Mouse (Mus musculus) lung, postnatal 4 days (tissue): Measurements from ENCODE around the gene Parp9.
"Not testable (repeated sequence)": the region's sequence is repeated elsewhere in the genome, so short reads cannot be mapped to it uniquely, and the experiment has no call there.

Experiments used
- DNase-seq, 2 experiments: peaks; one replicate each; pipeline ENCODE4 v3.0.0; 2021

Gene Parp9

DNA sequence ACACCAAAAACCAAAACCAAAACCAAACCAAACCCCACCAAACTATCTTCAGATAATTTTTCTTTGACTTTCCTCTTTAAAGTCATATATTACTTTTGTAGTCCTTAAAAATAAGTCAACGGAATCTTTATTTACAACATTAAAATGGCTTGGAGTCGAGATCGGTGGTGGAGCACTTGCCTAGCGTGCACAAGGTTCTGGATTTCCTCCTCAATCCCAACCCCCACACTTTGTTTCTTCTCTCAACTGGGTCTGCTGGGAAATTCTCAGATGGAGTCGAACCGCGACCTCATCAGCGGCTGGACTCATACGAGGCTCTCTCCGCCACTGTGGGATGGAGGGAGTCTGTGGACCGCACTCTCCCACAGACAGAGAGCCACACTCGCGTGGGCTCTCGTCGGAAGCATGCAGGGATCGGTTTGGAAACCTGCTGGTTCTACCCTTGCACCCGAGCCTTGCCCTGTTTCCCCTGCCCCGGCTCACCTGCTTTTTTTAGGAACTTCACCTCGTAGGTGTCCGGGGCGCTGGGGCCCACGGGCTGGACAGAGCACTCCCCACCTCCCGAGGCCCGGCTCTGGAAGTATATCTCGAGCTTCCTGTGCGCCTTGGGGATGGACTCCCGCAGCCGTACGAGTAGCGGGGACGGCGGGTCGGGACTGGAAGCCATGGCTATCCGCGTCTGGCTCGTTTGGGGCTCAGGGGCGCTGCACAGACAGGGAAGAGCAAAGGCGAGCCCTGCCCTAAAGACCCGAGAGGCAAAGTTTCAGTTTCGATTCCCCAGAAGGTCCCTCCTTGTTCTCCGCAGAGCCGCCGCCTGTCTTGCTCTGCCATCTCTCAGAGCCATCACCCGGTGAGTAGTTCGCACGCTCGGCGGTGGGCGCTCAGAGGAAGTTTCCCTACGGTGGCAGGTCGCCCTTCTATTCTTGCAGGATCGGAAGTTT lies at the start of gene Parp9, which contains the start of gene Dtx3l:
TSS of gene Parp9 (plus strand) at position 260 of the 941 bp plus-strand sequence.
TSS of gene Dtx3l (minus strand) at position 941 of the 941 bp plus-strand sequence.
- peak; percentile 70 to 74 for DNase-seq

DNA sequence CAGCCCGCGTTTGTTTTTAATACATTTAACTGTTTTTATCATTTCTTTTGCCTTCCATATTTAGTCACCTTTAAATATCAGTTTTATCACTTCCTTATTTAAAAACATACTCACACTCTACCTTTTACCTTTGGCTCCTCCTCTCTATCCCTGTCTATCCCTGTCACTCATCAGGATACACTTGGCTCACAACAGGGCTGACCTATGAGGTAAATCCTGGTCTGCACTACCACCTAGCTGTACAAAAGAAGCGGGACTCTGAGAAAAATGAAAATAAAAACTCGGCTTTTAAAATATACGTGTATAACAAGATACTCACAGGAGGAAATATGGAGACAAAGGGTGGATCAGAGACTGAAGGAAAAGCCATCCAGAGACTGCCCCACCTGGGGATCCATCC lies 49.4 kb upstream of the Parp9 start:
- DNase-seq = no peak

DNA sequence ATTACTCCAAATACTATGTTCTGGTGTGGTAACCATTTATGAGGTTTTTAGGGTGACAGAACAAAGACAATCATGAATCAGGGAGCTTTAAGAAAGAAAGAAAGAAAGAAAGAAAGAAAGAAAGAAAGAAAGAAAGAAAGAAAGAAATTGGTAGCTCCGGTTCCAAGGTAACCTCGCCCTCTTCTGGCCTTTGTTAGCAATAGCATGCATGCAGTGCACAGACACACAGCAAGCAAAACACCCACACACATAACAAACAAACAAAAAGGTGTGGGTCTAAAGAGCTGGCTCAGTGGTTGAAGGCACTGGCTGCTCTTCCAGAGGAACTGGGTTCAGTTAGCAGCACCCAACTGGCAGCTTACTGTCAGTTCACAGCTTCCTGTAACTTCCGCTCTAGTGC lies 47.6 kb upstream of the Parp9 start:
- no peak for DNase-seq

DNA sequence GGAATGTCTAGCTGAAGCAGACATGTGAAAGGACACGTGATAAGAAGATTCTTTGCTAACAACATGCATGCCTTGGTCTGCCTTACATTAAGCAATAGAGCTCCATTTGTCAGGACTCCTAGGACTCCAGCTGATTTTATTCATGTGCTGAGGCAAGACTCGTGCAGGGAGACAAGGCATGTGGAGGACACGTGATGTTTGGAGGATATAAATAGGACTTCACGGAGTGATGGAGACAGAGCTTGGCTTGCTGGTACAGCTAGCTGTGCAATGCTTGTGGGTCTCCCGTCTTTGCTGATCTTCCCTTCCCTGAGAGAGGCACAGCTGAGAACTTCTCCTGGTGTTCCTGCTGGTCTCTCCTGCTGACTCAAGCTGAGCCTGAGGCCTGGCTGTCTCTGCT lies 46.7 kb upstream of the Parp9 start:
- not testable (repeated sequence) for DNase-seq

DNA sequence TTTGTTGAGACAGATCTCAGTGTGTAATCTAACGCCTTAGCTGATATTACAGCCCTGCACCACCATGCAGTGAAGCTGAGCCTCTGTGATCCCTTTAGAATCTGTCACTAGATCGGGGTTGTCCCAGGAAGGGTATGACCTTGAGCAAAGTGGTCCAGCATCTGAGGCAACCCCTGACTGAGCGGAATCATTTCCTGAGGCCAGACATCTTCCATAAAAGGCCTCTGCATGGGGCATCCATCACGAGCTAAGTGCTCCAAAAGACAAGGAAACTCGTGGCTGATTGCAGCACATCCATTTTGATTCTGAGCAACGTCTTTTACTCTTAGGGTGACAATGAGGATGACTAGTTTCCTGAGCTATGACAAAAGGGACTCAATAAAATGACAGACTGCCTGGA lies 43.3 kb upstream of the Parp9 start:
- no peak for DNase-seq

DNA sequence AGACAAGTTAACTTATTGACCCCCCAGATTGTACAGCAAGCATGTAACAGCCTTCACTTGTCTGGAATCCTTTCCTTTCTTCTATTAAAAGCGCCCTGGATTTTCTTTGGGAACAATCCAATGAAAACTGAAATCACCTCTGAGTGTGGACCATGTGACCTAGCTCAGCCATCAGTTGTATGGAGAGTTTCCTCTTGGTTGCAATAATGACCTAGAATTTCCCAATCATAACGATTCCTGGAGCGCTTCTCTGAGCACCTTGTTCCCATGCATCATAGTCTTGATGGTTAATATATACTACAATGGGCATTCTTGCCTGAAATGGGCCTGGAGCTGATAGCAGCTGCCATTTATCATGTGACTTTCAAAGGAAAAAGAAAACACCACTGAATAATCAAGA lies 37.7 kb upstream of the Parp9 start:
- DNase-seq = no peak

DNA sequence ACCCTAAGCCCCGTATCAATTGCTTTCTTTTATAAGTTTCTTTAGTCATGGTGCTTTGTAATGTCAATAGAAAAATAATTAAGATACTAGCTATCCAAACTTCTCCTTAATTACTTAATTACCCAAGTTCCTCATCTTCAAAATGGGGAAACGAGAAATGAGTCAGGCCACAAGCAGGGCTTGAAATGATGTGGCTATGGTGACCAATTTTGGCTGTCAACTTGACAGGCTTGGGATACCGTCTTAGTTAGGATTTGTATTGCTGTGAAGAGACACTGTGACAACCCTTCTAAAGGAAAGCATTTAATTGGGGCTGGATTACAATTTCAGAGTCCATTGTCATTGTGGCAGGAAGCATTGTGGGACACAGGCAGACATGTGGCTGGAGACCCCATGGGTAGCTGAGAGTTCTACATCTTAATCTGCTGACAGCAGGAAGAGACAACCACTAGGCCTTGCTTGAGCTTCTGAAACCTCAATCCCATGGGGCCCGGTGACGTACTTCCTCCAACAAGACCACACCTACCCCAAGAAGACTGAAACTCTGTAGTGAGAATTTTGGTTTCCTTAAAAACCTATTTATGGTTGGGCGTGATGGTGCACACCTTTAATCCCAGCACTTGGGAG lies 35.1 kb upstream of the Parp9 start:
- DNase-seq = no peak

DNA sequence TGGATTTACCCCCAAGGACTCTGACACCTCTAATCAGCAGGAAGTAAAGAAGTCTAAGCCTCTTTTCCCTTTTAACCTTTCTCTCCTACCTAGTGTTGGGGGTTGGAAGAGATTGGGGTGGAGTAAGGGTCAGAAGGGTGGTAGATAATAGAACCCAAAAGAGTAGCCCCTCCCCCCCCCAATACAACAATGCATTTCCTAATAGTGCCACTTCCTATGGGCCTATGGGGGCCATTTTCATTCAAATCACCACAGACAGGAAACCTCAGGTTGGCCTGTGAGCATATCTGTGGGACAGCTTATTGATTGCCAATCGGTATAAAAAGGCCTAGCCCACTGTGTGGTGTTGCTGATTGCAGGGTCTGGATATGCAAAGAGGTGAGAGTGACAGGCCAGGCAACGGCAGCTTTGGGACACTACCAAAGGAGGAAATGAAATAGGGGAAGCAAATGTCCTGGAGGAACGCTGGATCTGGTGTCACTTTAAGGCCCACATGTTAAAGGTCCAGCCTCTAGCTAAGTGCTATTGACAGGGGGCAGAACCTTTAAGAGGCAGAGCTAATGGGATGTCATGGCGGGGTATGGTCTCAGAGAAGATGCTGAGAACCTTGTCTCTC lies 34.0 kb upstream of the Parp9 start:
- DNase-seq = no peak

DNA sequence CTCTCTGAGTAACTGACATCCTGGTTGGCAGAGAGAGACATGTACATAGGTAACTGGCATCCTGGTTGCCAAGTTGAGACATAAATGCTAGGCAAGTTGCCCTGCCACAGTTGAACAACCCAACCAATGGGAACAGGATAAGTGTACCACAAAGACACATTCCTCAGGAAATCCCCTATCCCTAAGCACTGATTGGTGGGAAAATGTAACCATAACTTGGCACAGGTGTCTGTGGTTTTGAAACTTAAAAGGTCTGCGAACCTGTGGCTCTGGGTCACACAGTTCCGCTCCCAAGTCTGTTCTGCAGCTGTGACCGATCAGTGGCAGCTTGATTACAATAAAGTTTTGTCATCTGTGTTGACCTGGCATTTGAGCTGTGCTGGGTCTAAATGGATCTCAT lies 32.9 kb upstream of the Parp9 start:
- no peak for DNase-seq

DNA sequence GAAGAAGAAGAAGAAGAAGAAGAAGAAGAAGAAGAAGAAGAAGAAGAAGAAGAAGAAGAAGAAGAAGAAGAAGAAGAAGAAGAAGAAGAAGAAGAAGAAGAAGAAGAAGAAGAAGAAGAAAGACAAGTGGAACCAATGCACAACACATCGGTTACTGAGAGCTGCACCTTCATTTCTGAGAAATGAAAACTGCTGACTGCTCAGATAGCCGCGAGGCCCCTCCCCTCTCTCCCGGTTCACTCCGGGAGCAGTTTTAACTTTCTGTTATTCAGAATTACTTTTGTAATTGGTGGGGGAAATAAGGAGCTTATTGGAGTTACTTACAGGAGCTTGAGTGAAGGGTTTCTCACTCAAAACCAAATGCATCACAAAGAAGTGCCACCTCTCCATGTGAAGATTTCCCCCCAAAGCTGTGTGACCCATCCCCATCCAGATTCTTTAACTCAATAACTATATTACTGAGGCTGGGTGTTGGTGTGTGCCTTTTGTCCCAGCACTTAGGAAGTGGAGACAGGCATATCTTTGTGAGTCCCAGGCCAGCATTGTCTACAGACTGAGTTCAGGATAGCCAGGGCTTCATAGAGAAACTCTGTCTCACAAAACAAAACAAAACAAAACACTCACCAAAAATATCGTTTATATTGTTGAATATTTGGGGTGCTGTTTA lies 32.3 kb upstream of the Parp9 start:
- DNase-seq = no peak

DNA sequence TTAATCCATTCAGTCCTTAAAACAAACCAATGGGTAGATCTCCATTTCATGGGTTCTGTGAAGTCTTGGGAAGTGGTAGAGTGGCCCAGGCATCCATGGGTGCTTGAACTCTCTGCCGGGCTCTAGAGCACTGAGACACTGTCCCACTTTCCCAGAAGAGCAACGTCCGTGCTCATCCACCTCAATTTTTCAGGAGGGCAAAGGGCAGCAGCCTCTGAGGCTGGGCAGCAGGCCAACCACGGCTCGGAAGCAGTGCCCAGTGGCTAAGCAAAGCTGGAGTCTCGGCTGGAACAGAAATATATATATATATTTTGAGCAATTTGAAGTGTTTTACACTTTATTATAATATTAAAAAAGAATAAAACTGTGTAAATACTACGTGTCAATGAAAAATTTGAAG lies 31.4 kb upstream of the Parp9 start:
- no peak for DNase-seq

DNA sequence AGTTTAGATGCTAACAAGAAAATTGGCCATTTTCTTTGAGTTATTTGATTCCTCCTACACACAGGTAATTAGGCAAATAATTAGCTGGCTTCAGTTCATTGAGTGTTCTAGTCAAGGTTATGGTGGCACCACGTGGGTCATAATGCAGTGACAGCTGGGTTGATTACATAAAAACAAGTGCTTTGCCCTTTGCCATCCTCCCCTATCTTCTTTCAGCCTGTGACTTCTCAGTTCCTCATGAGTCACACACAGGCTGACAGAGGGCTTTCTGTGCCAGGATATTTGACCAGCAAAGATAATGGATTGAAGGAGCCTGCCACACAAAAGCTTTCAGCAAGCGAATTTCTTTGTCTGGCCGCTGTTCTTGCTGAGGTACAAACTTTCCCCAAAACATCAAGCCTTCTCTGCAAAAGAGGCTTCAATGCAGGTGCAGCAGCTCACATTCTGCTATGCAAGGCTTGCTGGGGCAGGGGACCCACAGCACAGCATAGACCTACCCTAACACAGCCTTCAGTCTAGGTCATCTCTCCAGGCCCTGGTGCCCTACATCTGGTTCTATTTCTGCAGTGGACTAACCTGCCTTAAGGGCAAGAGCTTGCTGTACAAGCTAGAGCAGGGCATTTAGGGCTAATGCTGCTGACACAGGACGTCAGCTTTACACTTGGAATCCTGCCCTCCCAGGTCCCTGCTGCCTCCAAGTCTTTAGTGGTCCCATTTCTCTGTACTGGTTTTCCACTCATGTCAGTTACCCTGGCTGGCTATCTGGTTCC lies 30.7 kb upstream of the Parp9 start:
- DNase-seq = no peak

DNA sequence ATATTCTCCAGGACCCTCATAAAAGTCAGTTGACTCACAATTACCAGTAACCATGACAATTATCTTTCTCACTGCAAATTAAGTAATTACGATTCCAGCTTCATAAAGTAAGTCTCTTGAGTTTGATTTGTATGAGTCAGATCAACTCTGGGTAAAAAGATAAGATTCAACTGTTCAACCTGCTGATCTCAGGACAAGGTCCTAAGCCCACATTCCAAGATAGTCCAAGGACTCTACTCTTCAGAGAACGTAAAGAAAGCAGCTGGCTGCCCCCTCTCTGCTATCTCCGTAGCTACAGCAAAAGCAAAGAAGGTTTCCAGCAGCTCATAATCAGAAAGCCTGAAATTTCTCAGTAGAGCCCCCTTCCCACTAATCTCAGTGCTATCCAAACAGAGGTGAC lies 26.8 kb upstream of the Parp9 start:
- DNase-seq = no peak

DNA sequence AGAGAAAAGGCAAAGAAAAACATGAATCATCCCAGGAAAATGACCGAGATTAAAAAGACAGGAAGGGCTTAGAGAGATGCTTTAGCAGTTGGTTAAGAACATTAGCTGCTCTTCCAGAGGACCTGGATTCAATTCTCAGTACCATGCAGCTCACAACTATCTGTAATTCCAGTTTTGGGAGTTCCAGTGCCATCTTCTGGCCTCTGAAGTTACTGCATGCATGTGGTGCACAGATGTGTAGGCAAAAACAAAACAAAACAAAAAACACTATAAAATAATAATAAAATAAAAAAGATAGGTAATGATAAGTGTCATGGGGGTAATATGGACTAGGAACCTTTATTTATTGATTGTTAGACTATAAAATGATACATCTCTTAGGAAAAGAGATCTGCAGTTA lies 24.7 kb upstream of the Parp9 start:
- DNase-seq = no peak

DNA sequence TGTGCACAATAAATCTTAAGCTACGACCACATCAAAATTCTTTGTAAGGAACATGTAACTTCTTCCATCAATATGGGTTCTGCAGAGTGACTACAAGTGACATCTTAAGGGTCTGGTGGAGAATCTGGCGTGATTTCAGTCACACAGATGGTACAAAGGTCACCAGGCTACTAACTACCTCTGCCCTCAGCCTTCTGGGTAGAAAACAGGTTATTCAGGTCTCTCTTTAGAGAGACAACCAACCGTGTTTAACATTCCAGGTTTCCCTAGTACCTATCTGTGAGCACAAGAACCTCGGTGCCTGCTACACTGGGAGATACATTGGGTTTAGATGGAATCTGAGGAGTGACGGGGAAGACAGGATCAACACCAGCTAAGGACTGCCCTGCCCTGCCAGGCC lies 24.0 kb upstream of the Parp9 start:
- DNase-seq = no peak

DNA sequence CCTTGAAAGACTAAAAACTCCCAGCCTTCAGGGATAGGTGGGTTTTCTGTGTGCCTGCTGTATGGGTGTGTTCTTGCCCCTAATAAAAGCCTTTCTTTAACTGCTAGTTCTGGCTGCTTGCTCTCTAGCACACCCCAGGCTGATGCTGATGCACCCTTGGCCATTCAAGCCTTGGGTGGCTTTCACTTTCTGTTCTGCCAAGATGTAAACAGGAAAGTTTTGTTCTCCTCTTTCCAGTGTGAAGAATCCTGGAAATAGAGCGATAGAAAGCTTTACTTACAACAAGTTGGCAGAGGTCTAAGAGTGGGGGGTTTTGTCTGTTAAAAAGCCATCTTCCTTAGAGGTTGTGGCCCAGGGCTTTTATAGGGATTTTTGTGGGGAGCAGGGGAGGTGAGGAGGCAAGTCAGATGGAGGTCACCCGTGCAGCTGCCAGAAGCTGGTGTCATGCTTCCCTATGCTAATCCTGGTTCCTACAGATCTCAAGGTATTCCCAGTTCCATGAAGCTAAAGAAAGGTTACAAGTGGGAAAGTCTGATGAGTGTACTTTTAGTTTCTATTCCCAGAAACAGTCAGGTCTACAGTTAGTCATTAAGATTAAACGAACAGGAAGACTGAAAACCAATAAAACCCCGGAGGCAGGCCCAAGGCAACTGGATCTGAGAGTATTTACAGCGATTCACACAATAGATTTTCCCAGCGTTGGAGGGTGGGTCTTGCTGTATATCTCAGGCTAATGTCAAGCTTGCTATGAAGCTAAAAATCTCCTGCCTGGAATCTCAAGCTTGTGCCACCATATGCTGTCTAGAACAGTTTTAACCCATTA lies 19.3 kb upstream of the Parp9 start:
- DNase-seq = no peak

DNA sequence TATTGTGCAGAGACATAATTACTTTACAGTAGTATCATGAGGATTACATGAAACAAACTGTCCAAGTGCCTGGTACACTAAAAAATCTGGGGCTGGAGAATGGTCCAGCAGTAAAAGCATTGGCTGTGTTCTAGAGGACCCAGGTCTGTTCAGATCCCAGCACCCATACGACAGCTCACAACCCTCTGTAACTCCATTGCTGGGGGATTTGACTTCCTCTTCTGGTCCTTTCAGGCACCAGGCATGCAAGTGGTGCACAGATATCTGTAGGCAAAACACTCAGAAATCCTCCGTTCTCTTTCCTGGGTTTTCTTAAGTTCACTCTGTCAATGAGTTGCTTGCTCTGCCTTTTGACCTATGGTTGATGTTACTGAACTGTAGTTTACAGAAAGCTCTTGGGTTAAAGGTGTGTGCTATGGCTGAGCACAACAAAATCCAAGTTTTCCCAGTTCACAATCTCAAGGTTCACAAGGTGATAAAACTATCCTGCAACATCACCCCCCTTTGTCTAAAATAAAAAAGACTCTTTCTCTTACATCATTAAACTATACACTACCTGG lies 16.5 kb upstream of the Parp9 start:
- DNase-seq = no peak

DNA sequence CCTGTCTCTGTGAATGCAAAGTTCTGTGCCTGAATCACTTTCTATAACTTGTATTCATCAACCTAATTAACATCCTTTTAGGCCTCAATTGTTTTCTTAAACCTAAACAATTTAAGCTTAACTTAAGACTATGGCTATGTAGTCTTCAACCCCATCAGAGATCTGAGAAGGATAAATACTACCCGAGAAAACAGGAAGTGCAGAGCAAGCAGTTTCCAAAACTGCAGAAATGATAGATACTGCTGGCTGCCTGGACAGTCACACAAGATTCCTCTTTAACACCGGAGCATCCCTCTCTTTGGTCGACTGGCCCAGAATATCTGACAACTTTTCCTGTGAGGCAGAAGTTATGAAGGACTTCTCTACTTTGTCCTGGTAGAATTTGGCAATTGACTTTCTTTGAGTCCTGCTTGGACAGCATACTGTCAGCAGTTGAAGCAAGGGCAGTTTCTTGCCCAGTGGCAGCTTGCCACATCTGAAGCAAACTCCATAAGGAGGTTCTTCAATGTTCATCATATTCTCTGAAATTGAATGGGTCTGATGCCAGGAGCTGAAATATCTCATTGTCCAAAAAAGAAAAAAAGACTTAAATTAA lies 15.9 kb upstream of the Parp9 start:
- no peak for DNase-seq

DNA sequence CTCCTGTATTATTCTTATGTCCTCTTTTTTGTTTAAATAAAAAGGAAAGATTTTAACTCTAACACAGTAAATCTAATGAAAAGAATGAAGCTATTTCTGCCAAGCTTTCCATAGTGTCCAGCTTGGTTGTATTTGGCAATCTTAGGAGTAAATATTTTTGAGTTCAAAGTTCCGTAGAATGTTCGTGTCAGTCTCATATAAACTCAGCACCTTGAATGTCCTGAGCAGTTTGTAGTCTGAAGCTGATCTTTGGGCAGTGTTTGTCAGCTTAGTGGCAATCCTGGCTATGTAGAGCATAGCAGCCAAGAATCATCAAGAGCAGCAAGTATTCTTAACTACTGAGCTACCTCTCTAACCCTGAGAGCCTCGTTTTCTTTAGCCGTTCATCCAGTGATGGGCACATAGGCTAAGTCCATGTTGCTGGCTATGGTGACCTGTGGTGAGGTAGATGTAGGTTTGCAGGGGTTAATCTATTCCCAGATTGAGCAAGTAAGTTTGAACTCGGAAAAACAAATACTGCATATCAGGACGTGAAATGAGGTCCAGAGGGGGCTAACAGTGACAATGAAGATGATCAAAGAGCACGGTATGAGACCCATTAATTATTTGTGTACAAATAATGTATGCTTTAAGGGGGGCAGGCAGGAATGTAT lies 14.6 kb upstream of the Parp9 start:
- DNase-seq = no peak

DNA sequence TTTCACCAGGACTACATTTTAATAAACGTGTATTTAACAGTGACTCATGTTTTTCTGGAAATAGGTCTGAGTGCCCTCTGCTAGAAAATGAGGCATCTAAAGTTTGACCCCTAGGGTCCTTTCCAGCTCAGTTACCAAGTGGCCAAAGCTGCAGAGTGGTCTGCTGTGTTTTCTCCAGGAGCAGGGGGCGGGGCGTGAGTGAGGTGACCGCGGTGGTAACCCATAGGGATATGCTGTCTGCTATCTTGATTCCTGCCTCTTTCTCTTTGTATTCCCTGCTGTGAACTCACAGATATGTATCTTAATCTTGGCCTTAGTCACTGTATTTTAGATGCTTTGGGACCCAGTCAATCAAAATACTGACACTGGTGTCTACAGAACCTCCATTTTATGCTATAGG lies 13.9 kb upstream of the Parp9 start:
- no peak for DNase-seq
